Mouse (Mus musculus) lung, postnatal 25 days (tissue): ENCODE measurements around the gene Mkrn2os.
A peak's percentile ranks its signal among the peaks of the same experiment; 100 is the strongest.
"Not testable (repeated sequence)": the region's sequence is repeated elsewhere in the genome, so short reads cannot be mapped to it uniquely, and the experiment has no call there.

Experiments
- DNase-seq: peaks from one replicate; pipeline ENCODE4 v3.0.0; 2022; ENCODE audit warnings: low spot score

The Mkrn2os gene

DNA sequence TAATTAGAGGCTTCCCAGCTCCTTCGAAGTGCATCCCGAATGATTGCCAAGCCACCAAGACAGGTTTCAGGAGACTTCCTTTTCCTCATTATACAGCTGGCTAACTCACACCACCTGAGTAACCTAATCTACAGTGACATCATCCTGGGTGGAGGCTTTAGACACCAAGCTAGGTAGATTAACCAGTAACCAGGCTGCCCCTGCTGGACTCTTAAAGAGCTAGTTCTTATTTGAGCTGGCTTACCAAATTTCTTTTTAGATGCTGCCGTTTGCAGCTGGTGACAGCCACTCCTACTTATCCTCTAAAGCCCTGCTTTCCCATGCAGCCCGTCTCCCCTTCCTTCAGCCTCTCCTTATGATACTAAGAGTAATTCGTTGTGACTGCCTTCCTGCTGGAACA is at the start of gene Mkrn2os:
Gene Mkrn2os, minus strand, starts transcription at position 119 of the 400 bp plus-strand sequence.
- DNase-seq = no peak

DNA sequence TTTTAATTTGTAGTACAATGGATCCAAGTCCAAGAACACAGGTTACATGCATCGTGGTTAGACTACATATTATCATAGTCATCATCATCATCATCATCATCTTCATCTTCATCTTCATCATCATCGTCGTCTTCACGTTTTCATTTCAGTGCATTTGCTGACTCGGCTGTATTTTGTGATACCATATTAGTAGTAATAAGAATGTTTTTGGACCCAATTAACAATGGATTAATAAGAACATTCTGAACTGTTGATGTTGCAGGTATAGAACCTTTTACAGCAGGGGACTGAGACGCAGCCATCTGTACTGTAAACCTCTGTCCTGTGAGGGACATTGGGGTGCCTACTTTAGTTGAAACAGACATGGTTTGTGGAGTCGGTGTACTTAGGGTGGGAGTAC is 45.8 kb upstream of the Mkrn2os start:
- not testable (repeated sequence) for DNase-seq

DNA sequence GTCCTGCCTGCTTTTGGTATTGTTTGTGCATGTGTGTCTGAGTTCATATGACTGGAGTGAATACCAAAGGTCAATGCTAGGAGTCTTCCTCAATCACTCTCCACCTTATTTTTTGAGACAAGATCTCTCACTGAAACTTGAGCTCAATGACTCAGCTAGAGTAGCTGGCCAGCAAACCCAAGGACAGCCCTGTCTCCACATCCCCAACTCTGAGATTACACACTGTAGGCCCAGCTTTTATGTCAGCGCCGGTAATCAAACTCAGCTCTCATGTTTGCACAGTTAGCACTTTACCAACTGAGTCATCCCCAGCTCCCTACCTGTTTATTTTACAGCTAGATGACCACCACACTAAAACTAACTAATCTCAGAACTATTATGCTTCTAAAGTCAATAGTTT is 41.6 kb upstream of the Mkrn2os start:
- DNase-seq = no peak

DNA sequence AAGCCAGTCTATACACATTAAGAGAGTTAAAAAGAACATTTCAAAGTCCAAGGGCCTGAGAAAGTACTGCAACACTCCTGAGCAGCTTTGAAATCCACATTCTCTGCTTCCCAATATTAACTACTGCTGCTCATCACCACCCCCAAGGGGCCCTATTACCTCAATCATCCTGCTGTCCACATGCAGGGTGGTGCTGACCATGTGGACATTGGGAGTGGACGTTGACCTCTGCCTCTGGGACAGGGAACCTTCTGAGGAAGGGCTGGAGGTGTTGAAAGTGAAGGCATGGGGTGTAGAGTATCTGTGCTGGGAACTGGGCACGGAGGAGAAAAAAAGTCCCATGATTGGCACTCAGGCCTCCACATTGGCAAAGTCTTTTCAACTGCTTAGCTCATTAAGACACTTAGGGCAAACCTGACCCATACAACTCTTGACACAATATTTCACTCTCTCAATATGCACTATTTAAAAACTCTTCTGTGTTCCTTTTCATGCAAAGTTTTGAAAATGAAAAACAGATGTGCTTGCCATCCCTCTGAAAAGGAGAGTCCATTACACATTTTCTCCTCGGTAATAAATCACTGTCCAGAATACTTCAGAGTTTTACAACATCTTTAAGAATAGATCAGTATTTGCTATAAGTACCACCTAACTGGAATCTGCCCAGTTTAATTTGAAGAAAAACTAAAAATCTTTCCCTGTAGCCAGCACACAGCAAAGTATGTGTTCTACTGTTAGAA is 38.9 kb upstream of the Mkrn2os start:
- no peak for DNase-seq

DNA sequence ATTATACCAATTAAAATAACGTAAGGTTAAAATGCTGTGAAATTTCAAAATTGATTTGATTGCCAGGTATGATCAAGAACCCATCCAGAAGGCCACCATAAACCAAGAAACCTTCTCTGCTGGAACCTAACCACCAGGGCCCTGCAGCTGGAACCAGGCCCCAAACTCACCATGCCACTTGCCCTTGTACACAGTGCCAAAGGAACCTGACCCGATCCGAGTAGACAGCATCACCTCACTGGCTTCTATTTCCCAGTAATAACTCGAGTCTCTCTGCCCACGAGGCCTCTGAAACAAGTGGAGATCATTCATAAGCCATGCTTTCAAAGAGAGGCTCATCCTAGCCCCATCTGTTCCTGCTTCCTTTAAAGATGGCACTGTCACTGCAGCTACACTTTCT is 33.7 kb upstream of the Mkrn2os start:
- DNase-seq = no peak

DNA sequence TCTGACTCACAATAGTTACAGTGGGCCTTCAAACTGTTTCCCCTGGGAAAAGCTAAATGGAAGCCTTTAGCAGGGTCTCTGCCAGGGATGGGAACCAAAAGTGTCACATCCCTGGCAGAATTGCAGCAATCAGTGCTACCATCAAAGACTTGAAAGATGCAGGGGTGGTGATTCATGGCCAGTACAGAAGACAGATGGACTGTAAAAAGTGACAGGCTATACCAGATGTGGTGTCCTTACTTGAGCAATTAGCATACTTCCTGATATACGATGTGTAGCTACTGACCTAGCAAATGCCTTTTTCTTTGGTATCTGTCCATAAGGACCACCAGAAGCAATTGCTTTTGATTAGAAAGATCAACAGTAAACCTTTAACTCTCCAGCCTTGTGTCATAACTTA is 28.6 kb upstream of the Mkrn2os start:
- no peak for DNase-seq

DNA sequence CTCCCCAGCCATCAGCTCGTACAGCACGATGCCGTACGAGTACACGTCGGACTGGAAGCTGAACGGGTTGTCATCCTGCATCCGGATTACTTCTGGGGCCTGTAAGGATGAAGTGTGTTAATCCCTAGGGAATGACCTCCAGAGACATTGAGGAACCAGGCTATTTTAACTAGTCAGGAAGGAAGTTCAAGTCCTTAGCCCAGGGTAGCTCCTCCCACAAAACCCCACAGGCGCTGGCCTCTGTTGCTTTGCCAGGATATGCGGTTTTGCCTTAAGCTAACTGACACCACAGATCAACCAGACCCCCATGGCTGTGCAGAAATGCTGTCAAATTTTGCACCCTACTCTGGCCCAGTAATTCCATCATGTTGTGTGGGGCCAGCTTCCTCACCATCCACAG is 27.4 kb upstream of the Mkrn2os start:
- no peak for DNase-seq

DNA sequence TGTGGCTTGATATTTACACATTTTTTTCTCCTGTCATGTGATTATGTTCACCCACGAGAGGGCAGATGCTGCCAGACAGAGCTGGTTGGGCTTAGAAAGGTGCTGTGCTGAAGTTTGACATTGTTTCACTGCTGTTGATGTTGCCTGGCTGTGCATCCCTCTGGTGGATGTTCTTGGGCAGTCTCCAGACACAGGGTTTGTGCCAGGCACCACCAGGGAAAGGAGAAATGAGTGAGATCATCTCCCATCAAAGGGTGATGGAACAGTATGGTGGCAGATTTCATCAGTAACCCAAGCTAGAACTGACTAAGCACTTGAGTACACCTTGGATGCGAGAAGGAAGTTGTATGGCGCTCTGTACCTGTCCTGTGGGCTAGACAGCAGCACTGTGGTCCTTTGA is 23.6 kb upstream of the Mkrn2os start:
- no peak for DNase-seq

DNA sequence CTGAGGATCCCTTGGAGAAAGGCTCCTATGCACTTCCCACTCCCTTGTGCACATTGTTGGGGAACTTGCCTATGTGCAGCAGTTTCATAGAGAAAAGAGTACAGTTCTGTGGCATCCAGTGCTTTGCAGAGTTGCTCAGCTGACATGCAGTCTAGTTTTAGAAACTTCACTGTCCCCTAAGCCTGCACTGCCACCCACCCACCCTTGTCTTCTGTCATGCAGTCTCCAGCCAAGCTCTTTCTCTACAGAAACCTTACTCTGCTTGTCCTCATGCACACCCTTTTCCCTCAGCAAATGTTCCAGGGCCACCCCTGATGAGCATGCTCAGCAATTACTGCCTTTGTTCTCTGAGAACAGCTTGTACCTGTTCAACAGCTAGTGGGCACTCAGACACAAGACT is 21.4 kb upstream of the Mkrn2os start:
- no peak for DNase-seq

DNA sequence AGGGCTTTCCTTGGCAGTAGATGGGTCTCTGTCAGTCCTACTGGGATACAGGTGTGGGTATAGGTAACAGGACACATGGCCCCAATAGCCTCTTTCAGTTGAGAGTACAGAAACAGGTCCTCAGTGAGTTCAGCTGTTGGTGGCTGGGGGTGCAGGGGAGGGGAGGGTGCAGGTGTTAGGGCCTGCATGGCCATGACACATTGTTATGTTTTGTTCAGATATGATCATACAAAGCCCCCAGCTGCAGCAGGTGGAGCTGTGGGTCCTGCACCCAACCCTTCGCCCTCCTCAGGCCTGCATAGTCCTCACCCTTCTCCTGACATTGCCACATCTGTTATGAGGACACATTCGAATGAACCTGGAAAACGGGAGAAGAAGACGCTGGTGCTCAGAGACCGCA is 17.9 kb upstream of the Mkrn2os start:
- no peak for DNase-seq

DNA sequence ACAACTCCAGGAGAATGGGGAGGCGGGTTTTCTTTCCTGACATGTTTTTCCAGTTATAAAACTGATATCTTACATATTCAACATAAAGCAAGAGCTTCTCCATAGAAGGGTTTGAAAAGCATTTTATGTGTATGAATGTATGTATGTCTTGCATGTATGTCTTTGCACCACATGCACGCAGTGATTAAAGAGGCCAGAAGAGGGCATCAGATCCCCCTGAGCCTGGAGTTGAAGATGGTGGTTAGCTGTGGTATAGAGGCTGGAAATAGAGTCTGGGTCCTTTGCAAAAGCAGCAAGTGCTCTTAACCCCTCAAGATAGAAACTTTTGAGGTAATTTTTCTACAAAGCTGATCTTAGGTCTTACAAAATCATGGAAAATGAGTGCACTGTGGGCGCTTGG is 16.7 kb upstream of the Mkrn2os start:
- no peak for DNase-seq

DNA sequence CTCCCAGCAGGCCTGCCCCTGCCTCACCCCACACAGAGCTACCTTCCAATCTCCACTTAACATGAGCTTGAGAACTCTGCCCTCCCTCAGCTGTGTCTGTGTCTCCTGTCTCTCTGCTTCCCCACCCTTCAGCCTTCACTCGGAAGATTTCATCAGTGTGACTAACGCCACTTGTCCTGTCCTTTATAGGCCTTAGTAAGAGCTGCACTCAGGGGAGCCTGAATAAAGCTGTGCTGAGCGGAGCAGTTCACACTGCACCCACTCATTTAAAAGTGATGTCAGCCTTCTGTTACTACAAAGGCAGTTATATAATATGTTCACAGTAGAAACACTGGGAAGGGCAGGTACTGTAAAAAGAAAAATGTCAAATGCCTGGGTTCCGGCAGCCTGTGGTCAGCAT is 15.1 kb upstream of the Mkrn2os start:
- DNase-seq = peak; percentile 26

DNA sequence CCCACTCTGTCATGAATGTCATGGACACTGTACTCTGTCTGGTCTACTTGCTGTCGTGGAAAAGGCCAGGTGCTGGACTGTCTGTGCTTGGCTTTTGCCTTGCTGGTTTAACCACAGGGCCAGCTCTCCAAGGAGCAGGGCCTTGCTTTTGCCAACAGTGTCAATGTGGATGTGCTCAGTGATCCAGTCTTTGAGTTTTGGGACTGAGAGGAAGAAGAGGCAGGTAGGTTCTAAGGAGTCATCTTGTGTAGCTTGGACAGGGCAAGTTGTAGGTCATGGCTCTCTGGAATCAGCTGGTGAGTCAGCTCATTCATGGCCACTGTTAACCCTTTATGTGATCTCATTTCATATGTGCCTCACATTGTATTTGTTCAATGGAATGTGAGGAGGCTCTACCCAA is 14.1 kb upstream of the Mkrn2os start:
- no peak for DNase-seq

DNA sequence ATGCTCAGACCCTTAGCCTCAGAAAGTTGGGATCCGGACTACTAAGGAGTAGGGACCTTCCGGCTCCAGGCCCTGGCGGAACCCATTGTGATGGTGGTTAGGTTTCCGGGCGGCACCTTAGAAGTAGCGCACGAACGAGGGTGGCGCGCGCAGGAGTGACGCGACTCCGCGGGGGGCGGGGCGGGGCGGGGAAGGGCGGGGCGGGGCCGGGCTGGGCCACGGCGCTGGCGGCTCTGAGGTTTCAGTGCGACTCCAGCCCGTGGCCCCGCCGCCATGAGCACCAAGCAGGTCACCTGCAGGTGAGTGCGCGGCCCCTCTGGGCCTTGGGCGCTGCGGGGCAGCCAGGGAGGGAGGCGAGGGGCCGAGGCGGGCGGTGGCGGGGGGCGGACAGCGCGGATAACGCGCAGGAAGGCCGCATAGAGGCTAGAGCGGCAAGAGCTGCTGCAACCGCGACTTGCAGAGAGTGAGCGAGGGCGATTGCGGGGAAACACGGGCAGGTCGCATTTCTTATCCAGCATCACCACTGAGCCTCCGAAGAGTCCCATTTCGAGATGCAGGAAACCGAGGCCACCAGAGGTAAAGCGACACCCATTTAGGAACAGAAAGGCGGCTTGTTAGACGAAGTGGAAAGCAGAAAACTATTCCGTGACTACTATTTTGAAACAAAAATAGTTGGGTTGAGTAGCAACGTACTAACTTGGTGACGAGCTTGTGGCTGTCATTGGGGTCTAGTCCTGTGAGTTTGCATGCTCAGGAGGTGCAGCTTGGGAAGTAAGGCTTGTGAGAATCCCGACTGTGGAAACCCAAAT is 9.5 kb upstream of the Mkrn2os start, which contains the start of gene Mkrn2:
Gene Mkrn2, plus strand, starts transcription at position 188 of the 809 bp plus-strand sequence.
- peak; percentile 80 for DNase-seq

DNA sequence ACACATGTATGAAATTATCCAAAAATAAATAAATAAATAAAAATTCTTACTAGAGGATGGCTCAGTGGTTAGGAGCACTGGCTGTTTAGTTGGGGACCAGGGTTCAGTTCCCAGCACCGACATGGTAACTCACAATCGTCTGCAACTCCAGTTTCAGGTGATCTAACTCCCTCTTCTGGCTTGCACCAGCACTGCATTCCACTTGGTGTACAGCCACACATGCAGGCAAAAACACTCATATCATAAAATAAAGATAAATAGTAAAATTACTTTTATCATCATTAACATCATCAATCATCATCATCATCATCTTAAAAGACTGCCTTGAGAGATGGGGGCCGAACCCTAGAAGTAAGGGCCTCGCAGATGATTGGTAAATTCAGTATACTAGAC is 8.9 kb upstream of the Mkrn2os start:
- no peak for DNase-seq

DNA sequence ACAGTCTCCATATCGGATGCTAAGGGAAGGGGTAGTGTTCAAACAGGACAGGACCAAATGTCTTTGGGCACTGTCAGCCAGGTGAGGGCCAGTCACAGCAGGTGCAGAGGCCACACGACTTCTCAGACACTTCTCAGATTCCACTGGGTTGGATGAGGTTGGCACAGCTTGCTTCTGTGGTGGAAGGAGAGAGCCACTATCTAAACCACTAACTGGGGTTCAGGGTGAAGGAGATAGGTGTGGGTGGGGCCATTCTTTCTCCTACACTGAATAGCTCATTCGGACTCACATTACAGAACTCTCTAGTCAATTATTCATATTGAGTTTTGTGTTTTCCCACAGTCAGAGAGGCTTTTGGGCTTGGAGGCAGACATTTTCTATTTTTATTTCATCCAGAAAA is 3.3 kb upstream of the Mkrn2os start:
- no peak for DNase-seq

DNA sequence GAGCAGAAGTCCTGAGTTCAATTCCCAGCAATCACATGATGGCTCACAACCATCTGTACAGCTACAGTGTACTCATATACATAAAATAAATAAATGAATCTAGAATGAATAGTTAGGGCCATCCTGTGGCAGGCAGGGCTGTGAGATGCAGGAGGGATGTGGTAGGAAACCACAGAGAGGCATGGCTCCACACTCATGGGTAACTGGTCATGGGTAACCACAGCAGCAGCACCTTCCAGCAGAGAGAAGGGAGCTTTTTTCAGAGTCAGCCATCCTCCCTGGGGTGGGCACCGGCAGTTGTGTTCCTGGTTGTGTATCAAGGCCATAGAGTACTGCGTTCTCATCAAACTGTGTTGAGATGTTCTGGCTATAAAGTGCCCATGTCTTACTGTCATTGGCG is 2.1 kb upstream of the Mkrn2os start:
- no peak for DNase-seq

DNA sequence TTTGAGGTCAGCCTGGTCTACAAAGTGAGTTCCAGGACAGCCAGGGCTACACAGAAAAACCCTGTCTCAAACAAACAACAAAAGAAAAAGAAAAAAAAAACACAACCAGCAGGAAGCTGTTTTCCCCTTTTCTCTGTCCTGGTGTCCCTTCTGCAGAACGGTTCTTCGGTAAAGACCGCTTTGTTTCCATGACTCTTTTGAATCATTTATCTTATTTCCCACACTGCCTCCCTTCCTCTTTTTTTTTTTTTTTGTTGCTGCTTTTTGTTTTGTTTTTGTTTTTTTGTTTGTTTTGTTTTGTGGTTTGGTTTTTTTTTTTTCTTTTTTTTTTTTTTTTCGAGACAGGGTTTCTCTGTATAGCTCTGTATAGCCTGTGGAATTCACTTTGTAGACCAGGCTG is 876 bp upstream of the Mkrn2os start:
- no peak for DNase-seq

DNA sequence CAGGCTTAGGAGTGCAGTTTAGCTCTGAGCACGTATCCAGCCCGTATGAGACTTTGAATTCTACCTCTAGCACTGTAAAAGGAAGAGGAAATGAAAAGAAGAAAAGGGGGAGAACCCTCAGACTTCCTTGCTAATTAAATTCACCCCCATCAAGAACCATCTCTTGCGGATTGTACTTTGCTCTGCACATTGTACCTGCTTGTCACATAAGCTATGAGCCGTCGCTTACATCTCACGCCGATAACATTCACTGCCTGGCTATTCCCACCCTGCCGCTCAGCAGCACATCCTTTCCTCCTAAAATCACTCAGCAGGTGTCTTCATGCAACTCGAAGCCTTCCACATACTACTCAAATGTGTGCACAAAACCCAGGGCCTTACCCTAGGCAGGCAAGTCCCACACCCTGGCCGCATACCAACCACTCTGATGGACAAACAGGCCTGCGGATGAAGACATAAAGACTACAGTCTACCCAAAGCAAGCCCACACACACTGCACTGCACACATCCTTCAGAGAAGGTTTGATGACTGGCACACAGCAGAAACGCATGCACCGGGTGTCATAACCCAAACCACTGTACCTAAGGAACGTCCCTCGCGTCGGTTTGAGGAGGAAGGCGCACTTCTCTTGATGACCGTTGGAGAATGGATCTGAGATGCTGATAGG is 550 bp downstream of the Mkrn2os start:
- DNase-seq = no peak

DNA sequence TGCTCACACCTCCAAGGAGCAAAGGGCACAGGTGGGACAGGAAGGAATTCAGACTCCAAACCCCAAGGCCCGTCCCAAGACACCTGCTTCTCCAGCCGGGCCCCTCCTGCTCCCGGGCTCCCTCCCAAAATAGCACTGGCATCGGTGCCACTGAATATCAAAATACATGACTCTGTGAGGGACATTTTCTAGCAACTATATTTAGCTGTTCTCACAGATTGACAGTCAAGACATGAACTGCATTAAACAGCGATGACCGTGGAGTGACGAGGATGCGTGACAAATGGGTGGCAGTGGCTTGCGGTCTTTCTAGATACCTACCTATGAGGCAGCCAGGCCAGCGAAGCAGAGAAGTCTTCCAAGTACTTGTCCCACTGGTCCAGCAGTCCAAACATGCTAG is 6.1 kb downstream of the Mkrn2os start:
- no peak for DNase-seq

DNA sequence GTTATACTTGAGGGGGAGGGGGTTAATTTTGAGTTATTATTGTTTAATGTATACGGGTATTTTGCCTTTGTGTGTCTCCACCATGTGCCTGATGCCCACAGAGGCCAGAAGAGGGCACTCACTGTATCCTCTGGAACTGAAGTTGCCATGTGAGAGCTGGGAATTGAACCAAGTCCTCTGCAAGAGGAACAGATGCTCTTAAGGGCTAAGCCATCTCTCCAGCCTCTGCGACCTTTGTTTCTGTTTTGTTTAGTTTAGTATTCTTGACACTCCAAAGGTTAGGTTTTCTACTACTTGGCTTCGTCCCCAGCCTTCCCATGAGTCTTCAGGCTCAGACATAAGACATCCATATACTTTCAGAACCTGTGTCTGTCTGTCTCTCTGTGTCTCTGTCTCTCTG is 8.2 kb downstream of the Mkrn2os start:
- no peak for DNase-seq

DNA sequence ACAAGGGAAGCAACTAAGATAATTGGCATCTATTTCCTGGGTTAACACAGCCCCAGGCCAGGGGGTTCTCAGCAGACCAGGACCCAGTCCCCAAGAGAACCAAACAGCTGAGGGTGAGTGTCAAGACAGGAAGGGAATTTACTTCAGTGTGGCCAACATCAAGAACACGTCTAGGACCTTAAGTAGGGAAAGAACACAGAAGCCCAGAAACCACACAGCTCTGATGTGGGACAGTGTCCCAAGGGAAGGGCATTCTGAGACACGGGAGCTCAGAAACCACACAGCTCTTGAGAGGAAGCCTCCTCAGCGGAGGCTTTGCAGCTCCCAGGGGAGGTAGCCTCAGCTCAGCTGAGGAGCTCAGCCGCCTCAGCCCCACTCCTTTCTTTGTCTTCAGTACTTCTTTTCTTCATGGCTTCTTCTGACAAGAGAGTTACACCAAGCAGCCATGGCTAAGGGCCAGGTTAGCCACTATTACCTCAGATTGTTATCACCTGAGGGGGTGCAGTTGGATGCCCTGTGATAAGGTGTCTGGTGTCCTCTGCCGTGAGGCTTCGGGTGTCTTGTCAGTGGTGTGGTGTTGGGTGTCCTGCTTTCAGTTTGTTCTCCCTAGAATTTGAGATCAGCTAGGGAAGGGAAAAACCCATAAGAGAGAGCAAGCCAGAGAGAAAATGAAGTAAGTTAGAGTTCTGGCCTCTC is 8.8 kb downstream of the Mkrn2os start:
- DNase-seq = no peak
